8 mouse cellular contexts compared by ENCODE assay signal in genomic region chr7:45682144-45683126, GRCm38 (mm10). TPM values are rescaled to one million over a fixed set of nuclear protein-coding genes. Genes with fewer than 3 reads are reported as not detected.
DNase-seq lines count a peak whose midpoint lies in the region; ATAC-seq lines count a peak whose summit lies in the region.

No protein-coding gene starts in this region.

- H3K9me3 ChIP-seq in limb, embryonic 10.5 days (replicated peaks), result no peaks in the 10 kb centered on the region
- H3K9me3 ChIP-seq in midbrain, embryonic 12.5 days, result no peaks in the 10 kb centered on the region

- peak overlapping the region; percentile 38; the same call in 1 of the 2 replicates for H3K4me2 ChIP-seq in midbrain, embryonic 12.5 days (replicated peaks)

- 31% methylated on average over 14 of the region's 14 CpGs for WGBS in limb, embryonic 10.5 days
- WGBS in midbrain, embryonic 12.5 days, result 28% methylated on average over 14 of the region's 14 CpGs

- no peaks in the 10 kb centered on the region for H3K27me3 ChIP-seq in limb, embryonic 10.5 days (ENCODE audit: low read depth, poor library complexity, severe bottlenecking)
- peaks cover 24% of the 10 kb centered on the region for H3K27me3 ChIP-seq in midbrain, embryonic 12.5 days

- peak overlapping the region; percentile 45; the same call in 1 of the 2 replicates for H3K9ac ChIP-seq in midbrain, embryonic 12.5 days (replicated peaks)

- DNase-seq in urinary bladder, adult 18-20 months (ENCODE audit: low spot score in 2 of 2), result peak; percentile 72 to 81
- no peak for DNase-seq in urinary bladder, postnatal 10 days (ENCODE audit: low spot score)
- peak; percentile 89 for DNase-seq in embryo, embryonic 9.5 days (ENCODE audit: extremely low spot score)
- DNase-seq in heart, adult 18-20 months, result peak; percentile 88 to 90
- peak; percentile 75 for DNase-seq in kidney, adult 11 months
- peak; percentile 96 for DNase-seq in limb, embryonic 10.5 days (ENCODE audit: low spot score)
- DNase-seq in right cerebral cortex, postnatal 4 days, result peak; percentile 93

- no peaks in the 10 kb centered on the region for H3K36me3 ChIP-seq in limb, embryonic 10.5 days
- no peaks in the 10 kb centered on the region for H3K36me3 ChIP-seq in midbrain, embryonic 12.5 days

- peaks cover 43% of the 10 kb centered on the region for H3K4me1 ChIP-seq in limb, embryonic 10.5 days
- H3K4me1 ChIP-seq in midbrain, embryonic 12.5 days, result peaks cover 5% of the 10 kb centered on the region; the same call in 1 of the 2 replicates

- ATAC-seq in midbrain, embryonic 12.5 days (ENCODE audit: low FRiP score, low read depth), result peak; percentile 88

- H3K27ac ChIP-seq in limb, embryonic 10.5 days, result peak overlapping the region; percentile 84
- peak overlapping the region; percentile 69 for H3K27ac ChIP-seq in midbrain, embryonic 12.5 days (replicated peaks)

- H3K4me3 ChIP-seq in limb, embryonic 10.5 days, result peak overlapping the region; percentile 20; the same call in 1 of the 2 replicates
- H3K4me3 ChIP-seq in midbrain, embryonic 12.5 days, result peak overlapping the region; percentile 17; the same call in 1 of the 2 replicates

RNA-seq across cellular contexts. Expression of gene Ntn5, which starts 1.4 kb away (rescaled TPM):
- not detected for total RNA-seq in heart, adult 18-20 months (2021)
- 0.16 and 0.39 TPM in 2 replicates for polyA plus RNA-seq in limb, embryonic 10.5 days (2016; fragmentation: Nextera tagmentation; extraction: Ambion mirVana)
- polyA plus RNA-seq in midbrain, embryonic 12.5 days (2016; fragmentation: Nextera tagmentation; extraction: Ambion mirVana), result 0.31 TPM in 1 of 2 replicates, not detected in the other

RNA-seq across cellular contexts. Expression of gene Sec1, which starts 11.8 kb away (rescaled TPM):
- total RNA-seq in heart, adult 18-20 months (2021), result under 1 TPM; 0.18 to 0.30 TPM
- 0.54 and 0.83 TPM in 2 replicates for polyA plus RNA-seq in limb, embryonic 10.5 days (2016; fragmentation: Nextera tagmentation; extraction: Ambion mirVana)
- polyA plus RNA-seq in midbrain, embryonic 12.5 days (2016; fragmentation: Nextera tagmentation; extraction: Ambion mirVana), result 0.79 and 0.80 TPM in 2 replicates

RNA-seq across cellular contexts. Expression of gene Fut2, which starts 16.2 kb away (rescaled TPM):
- under 1 TPM; 0.42 to 0.46 TPM for total RNA-seq in heart, adult 18-20 months (2021)
- polyA plus RNA-seq in limb, embryonic 10.5 days (2016; fragmentation: Nextera tagmentation; extraction: Ambion mirVana), result 0.16 and 0.21 TPM in 2 replicates
- polyA plus RNA-seq in midbrain, embryonic 12.5 days (2016; fragmentation: Nextera tagmentation; extraction: Ambion mirVana), result 0.10 and 0.33 TPM in 2 replicates

RNA-seq across cellular contexts. Expression of gene Car11, which starts 17.2 kb away (rescaled TPM):
- 1 to 10 TPM; 3.4 to 5.9 TPM for total RNA-seq in heart, adult 18-20 months (2021)
- polyA plus RNA-seq in limb, embryonic 10.5 days (2016; fragmentation: Nextera tagmentation; extraction: Ambion mirVana), result 2.2 and 4.9 TPM in 2 replicates
- polyA plus RNA-seq in midbrain, embryonic 12.5 days (2016; fragmentation: Nextera tagmentation; extraction: Ambion mirVana), result 17.0 and 18.8 TPM in 2 replicates

RNA-seq across cellular contexts. Expression of gene Dbp, which starts 22.5 kb away (rescaled TPM):
- 10 to 100 TPM; 12.1 to 15.0 TPM for total RNA-seq in heart, adult 18-20 months (2021)
- 3.7 and 4.7 TPM in 2 replicates for polyA plus RNA-seq in limb, embryonic 10.5 days (2016; fragmentation: Nextera tagmentation; extraction: Ambion mirVana)
- 4.5 and 4.6 TPM in 2 replicates for polyA plus RNA-seq in midbrain, embryonic 12.5 days (2016; fragmentation: Nextera tagmentation; extraction: Ambion mirVana)
